Mouse (Mus musculus) kidney, embryonic 16.5 days (tissue): ENCODE data around the gene Fgfr2. TPM values are rescaled to one million over a fixed set of nuclear protein-coding genes. Genes with fewer than 3 reads are reported as not detected.

Experiments used
- ATAC-seq: fragments of 200-750 bp; cut with Nextera tagmentation; 2 replicates; pipeline ENCODE4 v1.8.0; 2017; ENCODE audit warnings: moderate TSS enrichment; ENCODE audit not compliant: low FRiP score, low TSS enrichment
- H3K27ac ChIP-seq: fragments of 300-500 bp; sonication (generic); 2 replicates; pipeline ENCODE4 v1.5.1; 2014; ENCODE audit warnings: low read length
- H3K27me3 ChIP-seq: fragments of 300-500 bp; sonication (generic); 2 replicates; pipeline ENCODE4 v1.6.1; 2014; ENCODE audit warnings: low read length, control low read depth, mixed read lengths; ENCODE audit not compliant: insufficient read depth
- H3K36me3 ChIP-seq: fragments of 300-500 bp; sonication (generic); 2 replicates; pipeline ENCODE4 v1.6.1; 2014; ENCODE audit warnings: low read length, control low read depth, mixed read lengths; ENCODE audit not compliant: insufficient read depth
- H3K4me1 ChIP-seq: fragments of 300-500 bp; sonication (generic); 2 replicates; pipeline ENCODE4 v1.6.1; 2014; ENCODE audit warnings: low read length, control low read depth, mixed read lengths; ENCODE audit not compliant: insufficient read depth
- H3K4me2 ChIP-seq: fragments of 300-500 bp; sonication (generic); replicated peaks from 2 replicates; pipeline ENCODE4 v1.6.1; 2014; ENCODE audit warnings: low read depth, low read length
- H3K4me3 ChIP-seq: fragments of 300-500 bp; sonication (generic); 2 replicates; pipeline ENCODE4 v1.5.1; 2014; ENCODE audit warnings: mild to moderate bottlenecking, low read length
- H3K9ac ChIP-seq: fragments of 300-500 bp; sonication (generic); replicated peaks from 2 replicates; pipeline ENCODE4 v1.6.1; 2014; ENCODE audit warnings: low read length
- H3K9me3 ChIP-seq: fragments of 300-500 bp; sonication (generic); 2 replicates; pipeline ENCODE4 v1.6.1; 2016; ENCODE audit warnings: low read length, control low read depth
- WGBS: fragments of 180-500 bp; shearing (Covaris S2); extraction: QIAGEN DNeasy Blood & Tissue Kit; methylation state at CpG from one replicate; pipeline ENCODE4 v1.1.7; 2014; 5-methylcytosine and 5-hydroxymethylcytosine counted together
- polyA plus RNA-seq: library from polyadenylated mRNA; unstranded; fragments of >200 nt; fragmentation: Nextera tagmentation; extraction: Ambion mirVana; gene quantifications from 2 replicates; pipeline ENCODE4 v1.2.1, GENCODE M21; 2015

Fgfr2 gene
- polyA plus RNA-seq, 1 experiment from 2014 or later: 118 TPM

GRCm38 (mm10) chr7:132015933-132016332 lies 1107.2 kb downstream of the Fgfr2 start:
- no peaks in the 10 kb centered on the region for H3K4me1 ChIP-seq
- ATAC-seq: no peak
- no peak overlapping the region for H3K9ac ChIP-seq
- 80% methylated on average over 3 of the region's 3 CpGs for WGBS
- no peak overlapping the region for H3K27ac ChIP-seq
- H3K4me3 ChIP-seq: no peak overlapping the region
- H3K9me3 ChIP-seq: no peaks in the 10 kb centered on the region
- H3K27me3 ChIP-seq: no peaks in the 10 kb centered on the region
- H3K4me2 ChIP-seq: no peak overlapping the region
- no peaks in the 10 kb centered on the region for H3K36me3 ChIP-seq

- no peak overlapping the region for H3K4me2 ChIP-seq
- H3K36me3 ChIP-seq: no peaks in the 10 kb centered on the region
- no peaks in the 10 kb centered on the region for H3K9me3 ChIP-seq
- H3K27ac ChIP-seq: no peak overlapping the region
- H3K27me3 ChIP-seq: no peaks in the 10 kb centered on the region
- 20% methylated on average over 3 of the region's 3 CpGs for WGBS
- no peaks in the 10 kb centered on the region for H3K4me1 ChIP-seq
- no peak overlapping the region for H3K4me3 ChIP-seq
- H3K9ac ChIP-seq: no peak overlapping the region
- ATAC-seq: no peak
Observed at GRCm38 (mm10) chr7:132015193-132015592, 1108.0 kb downstream of the Fgfr2 start.

GRCm38 (mm10) chr7:132013970-132014369 lies 1109.2 kb downstream of the Fgfr2 start:
- Histone ChIP-seq H3K4me3 (no peak overlapping the region), H3K27me3 (no peaks in the 10 kb centered on the region), H3K27ac (no peak overlapping the region), H3K36me3 (no peaks in the 10 kb centered on the region), H3K4me1 (no peaks in the 10 kb centered on the region), H3K9ac (no peak overlapping the region), H3K4me2 (no peak overlapping the region), H3K9me3 (no peaks in the 10 kb centered on the region)
- no peak for ATAC-seq
- 79% methylated on average over 5 of the region's 5 CpGs for WGBS

- H3K4me1 ChIP-seq: no peaks in the 10 kb centered on the region
- H3K9me3 ChIP-seq: no peaks in the 10 kb centered on the region
- no peak overlapping the region for H3K4me2 ChIP-seq
- ATAC-seq: no peak
- no peaks in the 10 kb centered on the region for H3K36me3 ChIP-seq
- H3K9ac ChIP-seq: no peak overlapping the region
- no peaks in the 10 kb centered on the region for H3K27me3 ChIP-seq
- no peak overlapping the region for H3K27ac ChIP-seq
- H3K4me3 ChIP-seq: no peak overlapping the region
- WGBS: 19% methylated on average over 1 of the region's 1 CpGs
Observed at GRCm38 (mm10) chr7:132012969-132013679, 1110.0 kb downstream of the Fgfr2 start.

GRCm38 (mm10) chr7:132009002-132009401 lies 1114.1 kb downstream of the Fgfr2 start:
- Histone ChIP-seq H3K4me1 (no peaks in the 10 kb centered on the region), H3K4me3 (no peak overlapping the region), H3K9ac (no peak overlapping the region), H3K27ac (no peak overlapping the region), H3K9me3 (no peaks in the 10 kb centered on the region), H3K36me3 (no peaks in the 10 kb centered on the region), H3K4me2 (no peak overlapping the region), H3K27me3 (no peaks in the 10 kb centered on the region)
- 57% methylated on average over 7 of the region's 7 CpGs for WGBS
- ATAC-seq: no peak

GRCm38 (mm10) chr7:132005996-132006696 lies 1117.0 kb downstream of the Fgfr2 start:
- Histone ChIP-seq H3K9ac (no peak overlapping the region), H3K9me3 (no peaks in the 10 kb centered on the region)
- WGBS: 70% methylated on average over 14 of the region's 14 CpGs

GRCm38 (mm10) chr7:131992873-131993272 lies 1130.3 kb downstream of the Fgfr2 start:
- Histone ChIP-seq H3K9ac (no peak overlapping the region), H3K4me3 (no peak overlapping the region), H3K27ac (no peak overlapping the region), H3K9me3 (no peaks in the 10 kb centered on the region), H3K4me1 (no peaks in the 10 kb centered on the region), H3K27me3 (no peaks in the 10 kb centered on the region), H3K36me3 (no peaks in the 10 kb centered on the region), H3K4me2 (no peak overlapping the region)
- 74% methylated on average over 3 of the region's 3 CpGs for WGBS
- ATAC-seq: no peak

More at GRCm38 (mm10) chr7:132005996-132006696, 1117.0 kb downstream of the Fgfr2 start:
- Histone ChIP-seq H3K4me2 (no peak overlapping the region), H3K4me1 (no peaks in the 10 kb centered on the region), H3K27ac (no peak overlapping the region), H3K36me3 (no peaks in the 10 kb centered on the region), H3K4me3 (no peak overlapping the region), H3K27me3 (no peaks in the 10 kb centered on the region)
- no peak for ATAC-seq

- no peaks in the 10 kb centered on the region for H3K36me3 ChIP-seq
- WGBS: 54% methylated on average over 1 of the region's 1 CpGs
- H3K27me3 ChIP-seq: no peaks in the 10 kb centered on the region
Observed at GRCm38 (mm10) chr7:131992226-131992625, 1130.9 kb downstream of the Fgfr2 start.

GRCm38 (mm10) chr7:131989056-131989455 lies 1134.1 kb downstream of the Fgfr2 start:
- ATAC-seq: no peak
- Histone ChIP-seq H3K4me2 (no peak overlapping the region), H3K4me1 (no peaks in the 10 kb centered on the region), H3K4me3 (no peak overlapping the region), H3K27ac (no peak overlapping the region), H3K27me3 (no peaks in the 10 kb centered on the region), H3K9me3 (no peaks in the 10 kb centered on the region), H3K9ac (no peak overlapping the region), H3K36me3 (no peaks in the 10 kb centered on the region)
- WGBS: 18% methylated on average over 6 of the region's 6 CpGs

More at GRCm38 (mm10) chr7:131992226-131992625, 1130.9 kb downstream of the Fgfr2 start:
- Histone ChIP-seq H3K9me3 (no peaks in the 10 kb centered on the region), H3K27ac (no peak overlapping the region), H3K9ac (no peak overlapping the region), H3K4me1 (no peaks in the 10 kb centered on the region), H3K4me3 (no peak overlapping the region), H3K4me2 (no peak overlapping the region)
- ATAC-seq: no peak

- Histone ChIP-seq H3K4me3 (no peak overlapping the region), H3K27ac (no peak overlapping the region), H3K4me2 (no peak overlapping the region), H3K27me3 (0 out of 2 replicates have a peak, but pooled peaks cover 3% of the 10 kb centered on the region), H3K9ac (no peak overlapping the region), H3K4me1 (0 out of 2 replicates have a peak, but pooled peaks cover 5% of the 10 kb centered on the region), H3K36me3 (no peaks in the 10 kb centered on the region), H3K9me3 (no peaks in the 10 kb centered on the region)
- 51% methylated on average over 11 of the region's 11 CpGs for WGBS
- ATAC-seq: no peak
Observed at GRCm38 (mm10) chr7:131978609-131979008, 1144.5 kb downstream of the Fgfr2 start.
